Mouse (Mus musculus) intestine, embryonic 16.5 days (tissue): ENCODE measurements around the gene Wdr46. TPM values are rescaled to one million over a fixed set of nuclear protein-coding genes. Genes with fewer than 3 reads are reported as not detected.
"Not testable (repeated sequence)": the region's sequence is repeated elsewhere in the genome, so short reads cannot be mapped to it uniquely, and the experiment has no call there.

ENCODE experiments used
- ATAC-seq: fragments of 200-750 bp; cut with Nextera tagmentation; 2 replicates; pipeline ENCODE4 v1.8.0; 2017; ENCODE audit warnings: moderate TSS enrichment, moderate library complexity
- H3K27ac ChIP-seq: fragments of 300-500 bp; sonication (generic); 2 replicates; pipeline ENCODE4 v1.5.1; 2014; ENCODE audit warnings: mild to moderate bottlenecking, low read length
- H3K27me3 ChIP-seq: fragments of 300-500 bp; sonication (generic); replicated peaks from 2 replicates; pipeline ENCODE4 v1.6.1; 2014; ENCODE audit warnings: low read length, control low read depth, mixed read lengths; ENCODE audit not compliant: control insufficient read depth, insufficient read depth
- H3K36me3 ChIP-seq: fragments of 300-500 bp; sonication (generic); 2 replicates; pipeline ENCODE4 v1.6.1; 2014; ENCODE audit warnings: low read length, control low read depth; ENCODE audit not compliant: control insufficient read depth, insufficient read depth
- H3K4me1 ChIP-seq: fragments of 300-500 bp; sonication (generic); 2 replicates; pipeline ENCODE4 v1.6.1; 2014; ENCODE audit warnings: low read length, control low read depth, mixed read lengths; ENCODE audit not compliant: control insufficient read depth, insufficient read depth
- H3K4me2 ChIP-seq: fragments of 300-500 bp; sonication (generic); 2 replicates; pipeline ENCODE4 v1.6.1; 2014; ENCODE audit warnings: low read depth, low read length, control low read depth
- H3K4me3 ChIP-seq: fragments of 300-500 bp; sonication (generic); 2 replicates; pipeline ENCODE4 v1.5.1; 2014; ENCODE audit warnings: mild to moderate bottlenecking, low read length
- H3K9ac ChIP-seq: fragments of 300-500 bp; sonication (generic); 2 replicates; pipeline ENCODE4 v1.6.1; 2014; ENCODE audit warnings: low read depth, low read length
- H3K9me3 ChIP-seq: fragments of 300-500 bp; sonication (generic); 2 replicates; pipeline ENCODE4 v1.6.1; 2016; ENCODE audit warnings: low read length, control low read depth; ENCODE audit not compliant: control insufficient read depth
- WGBS: fragments of 180-500 bp; shearing (Covaris S2); extraction: QIAGEN DNeasy Blood & Tissue Kit; methylation state at CpG from one replicate; pipeline ENCODE4 v1.1.7; 2014; 5-methylcytosine and 5-hydroxymethylcytosine counted together
- polyA plus RNA-seq: library from polyadenylated mRNA; unstranded; fragments of >200 nt; fragmentation: Nextera tagmentation; extraction: Ambion mirVana; gene quantifications from 2 replicates; pipeline ENCODE4 v1.2.1, GENCODE M21; 2015

Gene Wdr46
- polyA plus RNA-seq, 1 experiment from 2014 or later: 26.1 TPM

- H3K9me3 ChIP-seq: no peaks in the 10 kb centered on the region
- peaks cover 16% of the 10 kb centered on the region for H3K4me1 ChIP-seq
- WGBS: 71% methylated on average over 6 of the region's 6 CpGs
- peaks cover 12% of the 10 kb centered on the region for H3K27me3 ChIP-seq
- H3K4me2 ChIP-seq: peak overlapping the region; percentile 74; the same call in 1 of the 2 replicates
- H3K9ac ChIP-seq: peak overlapping the region; percentile 69; the same call in 1 of the 2 replicates
- H3K27ac ChIP-seq: peak overlapping the region; percentile 73
- ATAC-seq: no peak
- no peak overlapping the region for H3K4me3 ChIP-seq
- H3K36me3 ChIP-seq: no peaks in the 10 kb centered on the region
Measured at GRCm38 (mm10) chr17:33979512-33980050, 39.1 kb downstream of the Wdr46 start.

- H3K27me3 ChIP-seq: peaks cover 12% of the 10 kb centered on the region
- H3K36me3 ChIP-seq: no peaks in the 10 kb centered on the region
- no peak for ATAC-seq
- H3K4me3 ChIP-seq: no peak overlapping the region
- H3K9ac ChIP-seq: no peak overlapping the region
- peaks cover 16% of the 10 kb centered on the region for H3K4me1 ChIP-seq
- peak overlapping the region; percentile 41; the same call in 1 of the 2 replicates for H3K27ac ChIP-seq
- 76% methylated on average over 19 of the region's 19 CpGs for WGBS
- no peak overlapping the region for H3K4me2 ChIP-seq
- H3K9me3 ChIP-seq: no peaks in the 10 kb centered on the region
Measured at GRCm38 (mm10) chr17:33980181-33981035, 39.9 kb downstream of the Wdr46 start.

GRCm38 (mm10) chr17:33981192-33981909 lies 40.9 kb downstream of the Wdr46 start:
- H3K9ac ChIP-seq: peak overlapping the region; percentile 65
- H3K4me2 ChIP-seq: peak overlapping the region; percentile 67
- peaks cover 16% of the 10 kb centered on the region for H3K4me1 ChIP-seq
- peak overlapping the region; percentile 54 for H3K4me3 ChIP-seq
- H3K9me3 ChIP-seq, H3K36me3 ChIP-seq: not testable (repeated sequence)
- H3K27me3 ChIP-seq: peaks cover 12% of the 10 kb centered on the region
- under 1% methylated on average over 27 of the region's 27 CpGs for WGBS
- H3K27ac ChIP-seq: peak overlapping the region; percentile 69
- peak; percentile 76 for ATAC-seq

GRCm38 (mm10) chr17:33982136-33982535 lies 41.7 kb downstream of the Wdr46 start:
- H3K9me3 ChIP-seq, H3K36me3 ChIP-seq, ATAC-seq, H3K4me3 ChIP-seq, H3K27ac ChIP-seq, H3K9ac ChIP-seq: not testable (repeated sequence)
- WGBS: 8% methylated on average over 8 of the region's 8 CpGs
- peak overlapping the region; percentile 67; the same call in 1 of the 2 replicates for H3K4me2 ChIP-seq
- peaks cover 16% of the 10 kb centered on the region for H3K4me1 ChIP-seq
- peaks cover 12% of the 10 kb centered on the region for H3K27me3 ChIP-seq

GRCm38 (mm10) chr17:33991788-33992664 lies 51.6 kb downstream of the Wdr46 start:
- Histone ChIP-seq H3K4me3 (no peak overlapping the region), H3K4me2 (no peak overlapping the region), H3K9me3 (no peaks in the 10 kb centered on the region), H3K9ac (no peak overlapping the region), H3K4me1 (no peaks in the 10 kb centered on the region), H3K27ac (no peak overlapping the region), H3K27me3 (no peaks in the 10 kb centered on the region), H3K36me3 (no peaks in the 10 kb centered on the region)
- no peak for ATAC-seq
- WGBS: 32% methylated on average over 10 of the region's 10 CpGs

GRCm38 (mm10) chr17:33994959-33995358 lies 54.5 kb downstream of the Wdr46 start:
- Histone ChIP-seq H3K4me1 (no peaks in the 10 kb centered on the region), H3K4me3 (no peak overlapping the region), H3K9me3 (no peaks in the 10 kb centered on the region), H3K27ac (no peak overlapping the region), H3K4me2 (no peak overlapping the region), H3K9ac (no peak overlapping the region), H3K36me3 (no peaks in the 10 kb centered on the region), H3K27me3 (no peaks in the 10 kb centered on the region)
- WGBS: 93% methylated on average over 8 of the region's 8 CpGs
- no peak for ATAC-seq

- Histone ChIP-seq H3K27ac (no peak overlapping the region), H3K4me2 (no peak overlapping the region), H3K4me3 (no peak overlapping the region), H3K36me3 (no peaks in the 10 kb centered on the region), H3K9ac (no peak overlapping the region), H3K4me1 (no peaks in the 10 kb centered on the region), H3K27me3 (0 out of 2 replicates have a peak, but pooled peaks cover 3% of the 10 kb centered on the region), H3K9me3 (no peaks in the 10 kb centered on the region)
- ATAC-seq: no peak
- WGBS: 43% methylated on average over 3 of the region's 3 CpGs
Measured at GRCm38 (mm10) chr17:33995651-33996050, 55.2 kb downstream of the Wdr46 start.

GRCm38 (mm10) chr17:33997025-33997424 lies 56.6 kb downstream of the Wdr46 start:
- H3K9me3 ChIP-seq, ATAC-seq, H3K36me3 ChIP-seq, H3K27ac ChIP-seq, H3K27me3 ChIP-seq, H3K4me3 ChIP-seq, H3K9ac ChIP-seq, H3K4me2 ChIP-seq, H3K4me1 ChIP-seq: not testable (repeated sequence)
- 89% methylated on average over 2 of the region's 2 CpGs for WGBS
